Mouse (Mus musculus) stomach, embryonic 14.5 days (tissue): ENCODE results near the gene Cfap99. TPM values are rescaled to one million over a fixed set of nuclear protein-coding genes. Genes with fewer than 3 reads are reported as not detected.

Experiments used
- ATAC-seq: fragments of 200-750 bp; cut with Nextera tagmentation; 2 replicates; pipeline ENCODE4 v1.8.0; 2017; ENCODE audit warnings: low read depth, moderate TSS enrichment; ENCODE audit not compliant: insufficient number of reproducible peaks, insufficient read depth, low FRiP score
- H3K27ac ChIP-seq: fragments of 300-500 bp; sonication (generic); 2 replicates; pipeline ENCODE4 v1.5.1; 2014; ENCODE audit warnings: mild to moderate bottlenecking, low read length, moderate library complexity, mixed read lengths
- H3K27me3 ChIP-seq: fragments of 300-500 bp; sonication (generic); 2 replicates; pipeline ENCODE4 v1.6.1; 2014; ENCODE audit warnings: low read length, control low read depth, mixed read lengths; ENCODE audit not compliant: control insufficient read depth, insufficient read depth
- H3K36me3 ChIP-seq: fragments of 300-500 bp; sonication (generic); 2 replicates; pipeline ENCODE4 v1.6.1; 2014; ENCODE audit warnings: mild to moderate bottlenecking, control low read depth, low read length, moderate library complexity, mixed read lengths; ENCODE audit not compliant: control insufficient read depth, insufficient read depth
- H3K4me1 ChIP-seq: fragments of 300-500 bp; sonication (generic); 2 replicates; pipeline ENCODE4 v1.6.1; 2014; ENCODE audit warnings: low read length, control low read depth, mixed read lengths; ENCODE audit not compliant: control insufficient read depth, insufficient read depth
- H3K4me2 ChIP-seq: fragments of 300-500 bp; sonication (generic); replicated peaks from 2 replicates; pipeline ENCODE4 v1.6.1; 2014; ENCODE audit warnings: low read depth, low read length, control low read depth
- H3K4me3 ChIP-seq: fragments of 300-500 bp; sonication (generic); 2 replicates; pipeline ENCODE4 v1.5.1; 2014; ENCODE audit warnings: low read depth, low read length, control low read depth
- H3K9ac ChIP-seq: fragments of 300-500 bp; sonication (generic); replicated peaks from 2 replicates; pipeline ENCODE4 v1.6.1; 2014; ENCODE audit warnings: low read depth, mild to moderate bottlenecking, control low read depth, low read length, moderate library complexity, mixed read lengths
- H3K9me3 ChIP-seq: fragments of 300-500 bp; sonication (generic); 2 replicates; pipeline ENCODE4 v1.6.1; 2016; ENCODE audit warnings: low read depth, low read length, control low read depth; ENCODE audit not compliant: control insufficient read depth
- WGBS: fragments of 180-500 bp; shearing (Covaris S2); extraction: QIAGEN DNeasy Blood & Tissue Kit; methylation state at CpG from one replicate; pipeline ENCODE4 v1.1.7; 2014; 5-methylcytosine and 5-hydroxymethylcytosine counted together
- polyA plus RNA-seq: library from polyadenylated mRNA; unstranded; fragments of >200 nt; fragmentation: Nextera tagmentation; extraction: Ambion mirVana; gene quantifications from 2 replicates; pipeline ENCODE4 v1.2.1, GENCODE M21; 2014

The Cfap99 gene
- polyA plus RNA-seq, 1 experiment from 2014 or later, result not detected

GRCm38 (mm10) chr5:34273251-34273681 lies 15.1 kb upstream of the Cfap99 start:
- no peaks in the 10 kb centered on the region for H3K9me3 ChIP-seq
- H3K27ac ChIP-seq, result no peak overlapping the region
- no peak for ATAC-seq
- no peaks in the 10 kb centered on the region for H3K36me3 ChIP-seq
- no peaks in the 10 kb centered on the region for H3K4me1 ChIP-seq
- H3K4me2 ChIP-seq, result no peak overlapping the region
- H3K27me3 ChIP-seq, result no peaks in the 10 kb centered on the region
- 76% methylated on average over 5 of the region's 5 CpGs for WGBS
- no peak overlapping the region for H3K9ac ChIP-seq
- no peak overlapping the region for H3K4me3 ChIP-seq

DNA sequence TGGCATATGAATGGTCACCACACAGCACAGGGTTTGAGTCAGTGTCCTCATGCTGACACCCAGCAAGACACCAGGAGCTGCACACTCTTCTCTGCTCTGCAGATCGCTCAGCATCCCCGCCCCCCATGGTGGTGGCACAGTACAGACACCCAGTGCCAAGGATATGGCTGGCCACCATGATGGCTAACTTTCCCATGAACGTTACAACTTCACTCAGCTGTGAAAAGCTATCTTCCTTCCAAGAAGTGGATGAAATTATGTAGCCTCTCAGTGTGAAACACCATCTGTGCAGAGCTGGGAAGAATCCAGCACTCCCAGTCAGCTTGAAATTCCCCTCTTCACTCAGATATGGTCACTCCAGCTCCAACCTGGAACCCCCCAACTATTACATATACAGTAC lies 14.1 kb upstream of the Cfap99 start:
- Histone ChIP-seq H3K4me2 (no peak overlapping the region), H3K9me3 (no peaks in the 10 kb centered on the region), H3K9ac (no peak overlapping the region), H3K36me3 (no peaks in the 10 kb centered on the region), H3K27me3 (no peaks in the 10 kb centered on the region), H3K4me3 (no peak overlapping the region), H3K4me1 (no peaks in the 10 kb centered on the region), H3K27ac (no peak overlapping the region)
- WGBS, result 87% methylated on average over 3 of the region's 3 CpGs
- no peak for ATAC-seq

GRCm38 (mm10) chr5:34274676-34275293 lies 13.6 kb upstream of the Cfap99 start:
- Histone ChIP-seq H3K4me2 (no peak overlapping the region), H3K9me3 (no peaks in the 10 kb centered on the region), H3K27ac (no peak overlapping the region), H3K4me3 (no peak overlapping the region), H3K27me3 (no peaks in the 10 kb centered on the region), H3K4me1 (no peaks in the 10 kb centered on the region), H3K9ac (no peak overlapping the region), H3K36me3 (no peaks in the 10 kb centered on the region)
- WGBS, result 84% methylated on average over 10 of the region's 10 CpGs
- ATAC-seq, result no peak

DNA sequence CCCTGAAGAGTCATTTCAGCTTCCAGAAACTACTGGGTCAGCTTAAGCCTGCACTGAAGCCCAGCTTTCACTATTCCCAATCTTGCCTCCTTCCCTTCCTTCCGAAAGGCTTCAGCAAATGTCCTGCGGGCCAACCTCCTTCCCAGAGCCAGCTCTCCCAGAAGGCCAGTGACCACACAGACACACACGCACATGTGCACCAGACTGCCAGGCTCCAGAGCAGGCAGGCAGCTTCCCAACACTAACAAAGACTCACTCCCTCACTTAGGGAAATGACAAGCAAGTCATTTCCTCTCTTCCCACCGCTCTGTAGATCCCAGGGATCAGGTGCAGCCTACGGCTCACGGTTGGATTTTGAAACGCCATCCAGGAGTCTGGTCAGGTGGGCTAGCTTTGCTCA lies 12.2 kb upstream of the Cfap99 start:
- H3K9me3 ChIP-seq, result no peaks in the 10 kb centered on the region
- no peak overlapping the region for H3K4me2 ChIP-seq
- no peak overlapping the region for H3K9ac ChIP-seq
- H3K4me1 ChIP-seq, result no peaks in the 10 kb centered on the region
- H3K4me3 ChIP-seq, result no peak overlapping the region
- no peaks in the 10 kb centered on the region for H3K36me3 ChIP-seq
- H3K27ac ChIP-seq, result no peak overlapping the region
- 67% methylated on average over 7 of the region's 7 CpGs for WGBS
- no peak for ATAC-seq
- H3K27me3 ChIP-seq, result no peaks in the 10 kb centered on the region

GRCm38 (mm10) chr5:34276746-34277145 lies 11.7 kb upstream of the Cfap99 start:
- Histone ChIP-seq H3K27me3 (no peaks in the 10 kb centered on the region), H3K4me3 (no peak overlapping the region), H3K27ac (no peak overlapping the region), H3K4me2 (no peak overlapping the region), H3K9ac (no peak overlapping the region), H3K36me3 (no peaks in the 10 kb centered on the region), H3K9me3 (no peaks in the 10 kb centered on the region), H3K4me1 (no peaks in the 10 kb centered on the region)
- 59% methylated on average over 6 of the region's 6 CpGs for WGBS
- no peak for ATAC-seq

DNA sequence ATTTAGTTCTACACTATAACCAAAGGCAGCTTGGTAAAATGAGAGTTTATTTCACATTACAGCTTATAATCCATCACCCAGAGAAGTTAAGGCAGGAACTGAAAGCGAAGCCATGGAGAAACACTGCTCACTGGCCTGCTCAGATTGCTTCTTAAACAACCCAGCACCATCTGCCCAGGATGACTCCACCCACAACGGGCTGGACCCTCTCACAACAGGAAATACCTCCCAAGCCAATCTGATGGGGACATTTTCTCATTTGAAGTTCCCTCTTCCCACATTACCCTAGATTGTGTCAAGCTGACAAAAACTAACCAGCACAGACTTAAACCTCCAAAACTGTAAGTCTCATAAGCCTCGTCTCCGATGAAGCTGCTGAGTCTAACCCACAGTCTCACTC lies 10.3 kb upstream of the Cfap99 start:
- Histone ChIP-seq H3K4me3 (no peak overlapping the region), H3K36me3 (no peaks in the 10 kb centered on the region), H3K4me1 (no peaks in the 10 kb centered on the region), H3K27me3 (no peaks in the 10 kb centered on the region), H3K9ac (no peak overlapping the region), H3K9me3 (no peaks in the 10 kb centered on the region), H3K4me2 (no peak overlapping the region), H3K27ac (no peak overlapping the region)
- WGBS, result 62% methylated on average over 4 of the region's 4 CpGs
- no peak for ATAC-seq

DNA sequence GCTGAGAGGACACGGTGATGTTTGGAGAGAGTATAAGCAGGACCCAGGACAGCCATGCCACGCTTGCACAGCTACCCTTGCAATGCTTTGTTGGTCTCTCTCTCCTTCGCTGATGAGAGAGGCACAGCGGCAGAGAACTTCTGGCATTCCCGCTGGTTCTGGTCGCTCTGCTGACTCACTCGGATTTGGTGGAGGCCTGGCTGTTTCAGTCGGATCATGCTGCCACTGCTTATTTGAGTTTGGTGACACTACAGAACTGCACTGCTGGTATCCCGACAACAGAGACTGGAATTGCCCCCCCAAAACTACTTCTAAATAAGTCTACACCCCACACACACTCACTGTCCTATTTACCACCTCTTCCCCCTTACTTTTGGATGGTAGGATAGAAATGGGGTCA lies 9.2 kb upstream of the Cfap99 start:
- Histone ChIP-seq H3K36me3 (no peaks in the 10 kb centered on the region), H3K4me2 (no peak overlapping the region), H3K4me3 (no peak overlapping the region), H3K9me3 (no peaks in the 10 kb centered on the region), H3K4me1 (no peaks in the 10 kb centered on the region), H3K27me3 (no peaks in the 10 kb centered on the region), H3K27ac (no peak overlapping the region), H3K9ac (no peak overlapping the region)
- 90% methylated on average over 9 of the region's 9 CpGs for whole genome bisulfite sequencing
- no peak for ATAC-seq

DNA sequence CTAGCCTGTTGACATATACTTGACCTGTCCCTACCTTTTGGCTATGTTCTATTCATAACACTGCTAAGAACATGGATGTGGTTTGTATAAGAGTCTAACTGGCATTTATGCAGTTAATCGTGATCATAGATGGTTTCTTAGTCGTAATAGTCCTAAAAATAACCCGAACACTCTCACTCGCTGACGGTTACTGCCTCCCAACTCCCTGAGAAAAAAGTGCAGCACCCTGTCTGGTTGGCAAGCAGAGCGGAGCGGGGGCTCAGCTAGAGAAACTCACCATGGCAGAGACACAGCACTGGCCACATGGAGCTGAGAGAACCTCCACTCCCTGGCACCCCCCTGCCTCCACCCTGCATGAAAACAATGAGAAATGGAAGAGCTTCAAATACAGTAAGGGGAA lies 7.4 kb upstream of the Cfap99 start:
- Histone ChIP-seq H3K9me3 (no peaks in the 10 kb centered on the region), H3K9ac (no peak overlapping the region), H3K27ac (no peak overlapping the region), H3K4me3 (no peak overlapping the region), H3K4me2 (no peak overlapping the region), H3K4me1 (no peaks in the 10 kb centered on the region), H3K36me3 (no peaks in the 10 kb centered on the region), H3K27me3 (no peaks in the 10 kb centered on the region)
- WGBS, result 68% methylated on average over 7 of the region's 7 CpGs
- no peak for ATAC-seq

DNA sequence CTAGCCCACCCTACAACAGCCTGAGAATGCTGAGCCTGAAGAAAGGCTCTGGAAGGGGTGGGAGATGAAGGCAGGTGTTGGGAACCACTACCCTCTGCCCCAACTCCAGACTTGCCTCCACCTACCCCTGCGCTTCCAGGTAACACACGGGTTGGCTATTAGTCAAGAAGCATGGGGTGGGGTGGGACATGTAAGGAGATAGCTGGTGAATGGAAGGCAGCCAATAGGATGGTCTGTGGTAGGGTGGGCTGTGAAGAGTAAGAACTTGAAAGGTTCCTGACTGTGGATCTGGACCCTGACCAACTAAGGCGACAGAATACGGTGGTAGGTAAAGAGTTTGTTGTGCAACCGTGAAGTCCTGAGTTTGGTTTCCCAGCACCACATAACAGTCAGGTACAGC lies 5.0 kb upstream of the Cfap99 start:
- Histone ChIP-seq H3K27me3 (peaks cover 16% of the 10 kb centered on the region), H3K27ac (no peak overlapping the region), H3K36me3 (no peaks in the 10 kb centered on the region), H3K9me3 (no peaks in the 10 kb centered on the region), H3K4me1 (peaks cover 13% of the 10 kb centered on the region), H3K4me3 (no peak overlapping the region), H3K4me2 (no peak overlapping the region), H3K9ac (no peak overlapping the region)
- 88% methylated on average over 5 of the region's 5 CpGs for WGBS
- ATAC-seq, result no peak
